Mouse (Mus musculus): Measurements from ENCODE around the gene Mre11a. TPM values are rescaled to one million over a fixed set of nuclear protein-coding genes. Genes with fewer than 3 reads are reported as not detected.
A peak's percentile ranks its signal among the peaks of the same experiment; 100 is the strongest.

The Mre11a gene
- polyA plus RNA-seq, 1 experiment from 2014 or later = 35.9 TPM

GRCm38 (mm10) chr9:14764765-14765164 lies 19.7 kb upstream of the Mre11a start:
- H3K36me3 ChIP-seq = no peaks in the 10 kb centered on the region
- no peak overlapping the region for H3K4me2 ChIP-seq
- peaks cover 6% of the 10 kb centered on the region; the same call in 1 of the 2 replicates for H3K27me3 ChIP-seq
- no peak overlapping the region for H3K27ac ChIP-seq
- H3K4me1 ChIP-seq (replicated peaks) = peaks cover 8% of the 10 kb centered on the region
- WGBS = 25% methylated on average over 7 of the region's 7 CpGs
- ATAC-seq (ENCODE audit: insufficient number of reproducible peaks, insufficient read depth, low FRiP score, low TSS enrichment, low read depth) = no peak
- no peak overlapping the region for H3K9ac ChIP-seq (replicated peaks)
- no peaks in the 10 kb centered on the region for H3K9me3 ChIP-seq
- H3K4me3 ChIP-seq (replicated peaks) = no peak overlapping the region

- H3K9ac ChIP-seq (replicated peaks) = no peak overlapping the region
- peak overlapping the region; percentile 18 for H3K27ac ChIP-seq
- H3K4me3 ChIP-seq (replicated peaks) = no peak overlapping the region
- no peaks in the 10 kb centered on the region for H3K36me3 ChIP-seq
- no peak for ATAC-seq (ENCODE audit: insufficient number of reproducible peaks, insufficient read depth, low FRiP score, low TSS enrichment, low read depth)
- no peak overlapping the region for H3K4me2 ChIP-seq
- H3K27me3 ChIP-seq = peaks cover 19% of the 10 kb centered on the region
- H3K9me3 ChIP-seq = no peaks in the 10 kb centered on the region
- WGBS = 36% methylated on average over 5 of the region's 6 CpGs
- H3K4me1 ChIP-seq (replicated peaks) = peaks cover 23% of the 10 kb centered on the region
Measured at GRCm38 (mm10) chr9:14769811-14770210, 14.6 kb upstream of the Mre11a start.

DNA sequence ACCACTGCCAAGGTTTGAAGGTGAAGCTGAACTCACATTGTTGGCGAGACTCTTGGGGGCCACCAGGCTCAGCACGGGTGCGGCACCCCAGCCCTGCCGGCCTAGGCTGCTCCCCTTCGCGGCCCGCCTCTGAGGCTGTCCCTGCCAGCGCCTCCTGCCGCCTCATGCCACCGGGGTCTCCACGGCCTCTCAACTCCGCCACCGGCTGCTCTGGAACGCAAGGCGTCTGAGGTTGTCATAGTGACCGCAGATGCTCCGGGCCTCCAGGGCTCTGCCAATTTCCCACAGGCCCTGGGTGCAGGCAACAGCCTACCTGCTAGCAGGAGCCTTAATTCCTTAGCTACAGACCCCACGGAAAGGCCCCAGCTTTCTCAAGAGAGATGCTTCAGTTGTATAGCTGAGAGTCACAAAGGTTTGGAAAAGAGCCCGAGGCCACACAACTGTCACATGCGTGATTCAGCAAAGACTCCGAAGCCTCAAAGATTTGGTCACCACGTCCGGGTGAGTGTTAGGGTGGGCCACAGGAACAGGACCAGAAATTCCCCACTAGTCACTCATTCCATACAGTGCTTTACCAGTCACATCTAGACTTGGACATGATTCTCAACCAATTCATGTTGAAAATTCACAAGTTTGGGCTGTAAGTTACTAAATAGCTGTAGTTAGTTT lies 13.5 kb upstream of the Mre11a start, which contains the start of gene 1700012B09Rik:
Gene 1700012B09Rik (minus strand): TSS at position 228 of the 669 bp plus-strand sequence.
- H3K9ac ChIP-seq (replicated peaks) = no peak within 1 kb of the TSS
- peak within 1 kb of the TSS; percentile 18 for H3K27ac ChIP-seq
- 0 out of 2 replicates have a peak, but pooled peaks have one; percentile 13 for ATAC-seq (ENCODE audit: insufficient number of reproducible peaks, insufficient read depth, low FRiP score, low TSS enrichment, low read depth)
- WGBS = 21% methylated on average over 23 of the region's 23 CpGs
- H3K36me3 ChIP-seq = no peaks in the 10 kb centered on the region
- no peaks in the 10 kb centered on the region for H3K9me3 ChIP-seq
- H3K4me1 ChIP-seq (replicated peaks) = peaks cover 23% of the 10 kb centered on the region
- H3K4me2 ChIP-seq = peak within 1 kb of the TSS; percentile 41
- no peak within 1 kb of the TSS for H3K4me3 ChIP-seq (replicated peaks)
- H3K27me3 ChIP-seq = peaks cover 19% of the 10 kb centered on the region

- Histone ChIP-seq H3K4me3 (replicated peaks) (no peak overlapping the region), H3K9ac (replicated peaks) (no peak overlapping the region), H3K4me1 (replicated peaks) (peaks cover 23% of the 10 kb centered on the region), H3K9me3 (no peaks in the 10 kb centered on the region), H3K36me3 (no peaks in the 10 kb centered on the region), H3K27me3 (peaks cover 19% of the 10 kb centered on the region), H3K4me2 (no peak overlapping the region), H3K27ac (no peak overlapping the region)
- 95% methylated on average over 2 of the region's 2 CpGs for WGBS
- ATAC-seq (ENCODE audit: insufficient number of reproducible peaks, insufficient read depth, low FRiP score, low TSS enrichment, low read depth) = no peak
Measured at GRCm38 (mm10) chr9:14772074-14772473, 12.4 kb upstream of the Mre11a start.

GRCm38 (mm10) chr9:14773813-14774212 lies 10.6 kb upstream of the Mre11a start:
- H3K9me3 ChIP-seq = no peaks in the 10 kb centered on the region
- H3K4me3 ChIP-seq (replicated peaks) = no peak overlapping the region
- H3K4me1 ChIP-seq (replicated peaks) = peaks cover 23% of the 10 kb centered on the region
- 42% methylated on average over 2 of the region's 2 CpGs for WGBS
- peaks cover 12% of the 10 kb centered on the region for H3K27me3 ChIP-seq
- H3K27ac ChIP-seq = no peak overlapping the region
- H3K9ac ChIP-seq (replicated peaks) = no peak overlapping the region
- no peak for ATAC-seq (ENCODE audit: insufficient number of reproducible peaks, insufficient read depth, low FRiP score, low TSS enrichment, low read depth)
- no peak overlapping the region for H3K4me2 ChIP-seq
- no peaks in the 10 kb centered on the region for H3K36me3 ChIP-seq

DNA sequence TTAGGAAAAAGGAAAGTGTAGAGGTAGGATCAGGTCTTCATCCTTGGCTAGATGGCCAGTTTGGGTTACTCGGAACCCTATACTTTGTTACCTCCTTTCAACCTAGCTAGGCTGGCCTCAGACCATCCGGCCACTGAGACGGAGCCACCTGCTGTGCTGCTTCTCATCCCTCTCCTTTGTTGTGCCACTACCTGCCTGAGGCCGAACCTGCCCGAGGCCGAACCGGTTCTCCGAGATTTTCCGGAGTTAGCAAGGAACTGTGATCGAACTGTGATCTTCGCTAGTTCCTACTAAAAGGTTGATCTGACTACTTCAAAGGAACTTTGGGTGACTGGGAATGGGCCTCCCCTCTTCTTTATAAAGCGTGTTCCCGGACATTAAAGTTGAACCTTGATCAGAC lies 6.1 kb upstream of the Mre11a start:
- no peak for ATAC-seq (ENCODE audit: insufficient number of reproducible peaks, insufficient read depth, low FRiP score, low TSS enrichment, low read depth)
- Histone ChIP-seq H3K27me3 (no peaks in the 10 kb centered on the region), H3K4me2 (no peak overlapping the region), H3K27ac (no peak overlapping the region), H3K4me3 (replicated peaks) (no peak overlapping the region), H3K4me1 (replicated peaks) (no peaks in the 10 kb centered on the region), H3K9ac (replicated peaks) (no peak overlapping the region), H3K9me3 (no peaks in the 10 kb centered on the region), H3K36me3 (peaks cover 26% of the 10 kb centered on the region)
- WGBS = 34% methylated on average over 13 of the region's 13 CpGs

DNA sequence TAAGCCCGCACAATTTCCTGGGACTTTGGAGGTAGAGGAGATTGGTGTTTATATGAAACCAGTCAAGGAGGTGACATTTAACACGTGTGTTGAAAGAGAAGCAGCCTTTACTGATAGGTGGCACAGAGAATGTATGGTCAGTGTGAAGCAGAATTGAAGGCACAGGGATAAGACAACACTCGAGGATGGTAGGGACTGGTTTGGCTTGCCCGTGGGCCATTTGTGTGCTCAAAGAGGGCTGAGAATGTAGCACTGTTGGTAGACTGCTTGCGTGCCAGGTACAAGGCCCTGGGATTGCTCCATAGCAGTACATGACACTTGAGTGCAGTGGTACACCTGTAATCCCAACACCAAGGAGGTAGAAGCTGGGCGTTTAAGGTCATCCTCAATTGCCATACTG lies 2.9 kb downstream of the Mre11a start:
- peaks cover 53% of the 10 kb centered on the region for H3K36me3 ChIP-seq

DNA sequence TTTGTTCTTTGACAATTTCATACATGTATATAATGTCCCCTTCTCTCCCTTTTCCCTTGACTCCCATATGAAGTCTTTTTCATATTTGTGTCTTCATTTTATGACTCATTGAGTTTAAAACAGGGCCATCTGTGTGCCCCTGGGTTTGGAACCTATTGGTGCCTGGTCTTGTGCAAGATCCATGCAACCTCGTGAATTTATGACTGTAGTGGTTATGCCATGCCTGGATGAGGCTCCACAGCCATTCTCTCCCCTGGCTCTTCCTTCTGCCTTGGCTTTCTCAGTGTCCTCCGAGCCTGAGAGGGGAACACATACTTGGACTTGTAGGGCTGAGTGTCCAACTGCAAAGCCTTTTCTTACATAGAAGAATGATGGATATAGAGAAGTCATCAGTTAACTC lies 21.3 kb downstream of the Mre11a start:
- ATAC-seq (ENCODE audit: insufficient number of reproducible peaks, insufficient read depth, low FRiP score, low TSS enrichment, low read depth) = no peak
- no peak overlapping the region for H3K9ac ChIP-seq (replicated peaks)
- WGBS = 95% methylated on average over 2 of the region's 2 CpGs
- H3K4me2 ChIP-seq = no peak overlapping the region
- H3K4me3 ChIP-seq (replicated peaks) = no peak overlapping the region
- H3K4me1 ChIP-seq (replicated peaks) = no peaks in the 10 kb centered on the region
- H3K9me3 ChIP-seq = no peaks in the 10 kb centered on the region
- H3K27ac ChIP-seq = no peak overlapping the region
- no peaks in the 10 kb centered on the region for H3K27me3 ChIP-seq
- H3K36me3 ChIP-seq = peaks cover 86% of the 10 kb centered on the region

More for the DNA sequence above, 2.9 kb downstream of the Mre11a start:
- Histone ChIP-seq H3K27me3 (no peaks in the 10 kb centered on the region), H3K4me2 (no peak overlapping the region), H3K9ac (replicated peaks) (no peak overlapping the region), H3K4me1 (replicated peaks) (peaks cover 8% of the 10 kb centered on the region), H3K4me3 (replicated peaks) (no peak overlapping the region), H3K27ac (no peak overlapping the region), H3K9me3 (no peaks in the 10 kb centered on the region)
- WGBS = 95% methylated on average over 6 of the region's 6 CpGs
- no peak for ATAC-seq (ENCODE audit: insufficient number of reproducible peaks, insufficient read depth, low FRiP score, low TSS enrichment, low read depth)

DNA sequence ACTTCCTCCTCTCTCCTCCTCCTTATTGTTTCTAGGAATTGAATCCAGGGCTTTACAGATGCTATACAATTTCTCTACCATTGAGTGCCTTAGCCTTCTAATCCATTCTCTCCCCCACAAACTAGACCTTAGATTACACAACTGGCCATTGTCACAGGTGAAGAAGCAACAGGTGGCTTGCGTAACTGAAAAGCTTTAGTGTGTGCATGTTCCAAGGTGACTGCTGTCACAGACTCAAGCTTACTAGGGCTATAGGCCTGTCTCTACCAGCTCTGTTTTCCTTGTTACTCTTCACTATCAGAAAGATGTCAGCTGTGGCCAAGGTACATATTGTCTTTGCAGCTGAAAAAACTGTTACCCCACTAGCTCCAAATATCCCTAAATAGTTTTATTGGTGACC lies 22.3 kb downstream of the Mre11a start:
- Histone ChIP-seq H3K9me3 (no peaks in the 10 kb centered on the region), H3K4me2 (no peak overlapping the region), H3K36me3 (peaks cover 83% of the 10 kb centered on the region), H3K4me3 (replicated peaks) (no peak overlapping the region), H3K27me3 (no peaks in the 10 kb centered on the region), H3K9ac (replicated peaks) (no peak overlapping the region), H3K27ac (no peak overlapping the region), H3K4me1 (replicated peaks) (no peaks in the 10 kb centered on the region)
- WGBS = 90% methylated on average over 1 of the region's 1 CpGs
- ATAC-seq (ENCODE audit: insufficient number of reproducible peaks, insufficient read depth, low FRiP score, low TSS enrichment, low read depth) = no peak

DNA sequence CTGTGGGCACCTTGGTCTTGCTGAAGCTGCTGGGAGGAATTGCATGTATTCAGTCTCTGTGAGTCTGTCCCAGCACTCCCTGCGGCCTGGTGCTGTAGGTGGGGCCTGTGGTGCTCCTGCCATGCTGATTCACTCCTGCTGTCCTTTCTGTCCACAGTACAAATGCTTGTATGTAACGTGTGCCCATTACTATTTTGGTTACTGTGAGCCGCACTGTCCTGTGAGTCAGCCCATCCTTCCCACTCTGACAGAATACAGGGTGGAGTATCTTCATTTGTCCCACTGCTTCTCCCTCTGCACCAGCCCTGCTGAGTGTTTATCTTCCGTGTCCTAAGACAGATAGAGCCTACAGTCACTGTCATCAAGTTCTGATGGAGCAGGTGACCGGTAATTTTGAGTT lies 25.7 kb downstream of the Mre11a start:
- H3K4me2 ChIP-seq = no peak overlapping the region
- 93% methylated on average over 5 of the region's 5 CpGs for WGBS
- ATAC-seq (ENCODE audit: insufficient number of reproducible peaks, insufficient read depth, low FRiP score, low TSS enrichment, low read depth) = no peak
- H3K36me3 ChIP-seq = peaks cover 84% of the 10 kb centered on the region
- H3K9me3 ChIP-seq = no peaks in the 10 kb centered on the region
- H3K4me3 ChIP-seq (replicated peaks) = no peak overlapping the region
- no peaks in the 10 kb centered on the region for H3K4me1 ChIP-seq (replicated peaks)
- H3K27me3 ChIP-seq = no peaks in the 10 kb centered on the region
- H3K9ac ChIP-seq (replicated peaks) = no peak overlapping the region
- no peak overlapping the region for H3K27ac ChIP-seq

GRCm38 (mm10) chr9:14821396-14821795 lies 36.9 kb downstream of the Mre11a start:
- H3K4me3 ChIP-seq (replicated peaks) = no peak overlapping the region
- H3K4me1 ChIP-seq (replicated peaks) = no peaks in the 10 kb centered on the region
- no peak overlapping the region for H3K9ac ChIP-seq (replicated peaks)
- H3K4me2 ChIP-seq = no peak overlapping the region
- no peak overlapping the region for H3K27ac ChIP-seq
- peaks cover 87% of the 10 kb centered on the region for H3K36me3 ChIP-seq
- no peaks in the 10 kb centered on the region for H3K27me3 ChIP-seq
- ATAC-seq (ENCODE audit: insufficient number of reproducible peaks, insufficient read depth, low FRiP score, low TSS enrichment, low read depth) = no peak
- H3K9me3 ChIP-seq = no peaks in the 10 kb centered on the region

DNA sequence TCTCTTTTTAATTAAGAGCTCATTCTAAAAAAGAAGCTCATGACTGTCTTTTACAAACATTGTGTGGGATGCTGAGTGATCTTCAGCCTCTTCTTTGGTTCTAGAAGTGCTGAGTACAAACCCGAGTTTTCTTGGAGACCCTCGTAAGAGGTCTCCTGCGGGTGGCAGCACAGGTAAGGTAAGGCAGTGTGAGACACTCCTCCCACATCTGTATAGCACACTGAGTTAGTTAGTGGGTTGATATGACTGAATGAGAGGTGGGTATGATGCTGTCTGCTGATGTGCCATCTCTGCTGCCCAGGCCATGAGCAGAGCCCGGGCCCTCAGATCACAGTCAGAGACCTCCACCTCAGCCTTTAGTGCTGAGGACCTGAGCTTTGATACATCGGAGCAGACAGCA lies 40.4 kb downstream of the Mre11a start:
- WGBS = 90% methylated on average over 5 of the region's 5 CpGs
- no peak overlapping the region for H3K4me3 ChIP-seq (replicated peaks)
- H3K27ac ChIP-seq = no peak overlapping the region
- no peak overlapping the region for H3K4me2 ChIP-seq
- H3K9ac ChIP-seq (replicated peaks) = no peak overlapping the region
- no peaks in the 10 kb centered on the region for H3K9me3 ChIP-seq
- 0 out of 2 replicates have a peak, but pooled peaks have one; percentile 47 for ATAC-seq (ENCODE audit: insufficient number of reproducible peaks, insufficient read depth, low FRiP score, low TSS enrichment, low read depth)
- H3K36me3 ChIP-seq = peaks cover 79% of the 10 kb centered on the region
- no peaks in the 10 kb centered on the region for H3K4me1 ChIP-seq (replicated peaks)
- H3K27me3 ChIP-seq = no peaks in the 10 kb centered on the region
